Mouse (Mus musculus): ENCODE data around the gene Ino80d. TPM values are rescaled to one million over a fixed set of nuclear protein-coding genes. Genes with fewer than 3 reads are reported as not detected.

Gene Ino80d
- polyA plus RNA-seq, 1 experiment from 2014 or later, result 12.2 TPM

DNA sequence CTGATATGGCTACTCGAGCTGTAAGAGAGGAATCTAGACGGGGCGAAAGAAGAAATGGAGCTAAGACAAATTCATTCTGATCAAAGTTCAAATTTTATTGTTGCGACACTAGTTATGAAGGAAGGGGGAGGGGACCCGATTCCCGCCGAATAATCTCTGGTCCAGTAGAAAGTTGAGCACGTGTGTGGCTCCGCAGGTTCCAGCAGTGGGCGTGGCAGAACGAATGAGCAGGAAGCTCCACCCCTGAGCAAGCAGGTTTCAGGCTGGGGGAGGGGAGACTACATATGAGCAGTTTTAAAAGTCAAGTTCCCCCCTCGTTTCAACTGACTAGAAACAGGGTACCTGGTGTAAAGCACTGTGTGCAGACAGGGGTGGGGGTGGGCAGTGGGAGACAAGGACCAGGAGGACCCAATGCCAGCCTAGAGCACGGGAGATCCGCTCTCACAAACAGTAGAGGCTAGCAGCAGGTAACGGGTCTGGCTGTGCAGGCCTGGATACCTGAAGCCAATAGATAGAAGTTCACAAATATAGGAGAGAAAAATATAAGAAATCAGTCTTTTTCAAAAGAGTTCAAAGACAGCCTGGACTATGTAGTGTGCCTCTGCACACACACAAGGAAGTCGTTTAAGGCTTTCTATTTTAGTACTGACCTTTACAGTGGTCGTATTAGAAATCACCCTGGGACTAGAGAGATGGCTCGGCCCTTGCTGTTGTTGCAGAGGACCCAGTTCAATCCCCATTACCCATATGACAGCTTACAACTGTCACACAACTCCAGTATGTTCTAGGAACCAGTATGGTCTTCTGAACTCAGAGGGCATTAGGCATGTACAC lies 15.6 kb upstream of the Ino80d start:
- 10% methylated on average over 18 of the region's 18 CpGs for WGBS
- Histone ChIP-seq H3K4me2 (ENCODE audit: low read length) (peak overlapping the region; percentile 71), H3K4me3 (ENCODE audit: control insufficient read depth in 1 of 2, insufficient read depth in 1 of 2, low read depth in 1 of 2, low read length in 2 of 2) (peak overlapping the region; percentile 36 to 50), H3K27me3 (ENCODE audit: control insufficient read depth, insufficient read depth, low read length) (no peaks in the 10 kb centered on the region), H3K36me3 (ENCODE audit: control insufficient read depth, insufficient read depth, low read length) (peaks cover 22% of the 10 kb centered on the region), H3K9me3 (ENCODE audit: control insufficient read depth, low read length) (no peaks in the 10 kb centered on the region), H3K9ac (ENCODE audit: low read length) (peak overlapping the region; percentile 63), H3K4me1 (ENCODE audit: control insufficient read depth in 2 of 2, insufficient read depth in 2 of 2, low read length in 2 of 2) (peaks cover 3 to 7% of the 10 kb centered on the region in 2 experiments; a peak in 3 of 4 replicates), H3K27ac (replicated peaks in 1 of 2; ENCODE audit: control insufficient read depth in 1 of 2, insufficient read depth in 1 of 2, low read depth in 2 of 2, low read length in 2 of 2) (peak overlapping the region in 1 of 2 experiments; percentile 33; a peak in 1 of 4 replicates)
- ATAC-seq (ENCODE audit: insufficient number of reproducible peaks, insufficient read depth, low FRiP score, low read depth), result no peak

DNA sequence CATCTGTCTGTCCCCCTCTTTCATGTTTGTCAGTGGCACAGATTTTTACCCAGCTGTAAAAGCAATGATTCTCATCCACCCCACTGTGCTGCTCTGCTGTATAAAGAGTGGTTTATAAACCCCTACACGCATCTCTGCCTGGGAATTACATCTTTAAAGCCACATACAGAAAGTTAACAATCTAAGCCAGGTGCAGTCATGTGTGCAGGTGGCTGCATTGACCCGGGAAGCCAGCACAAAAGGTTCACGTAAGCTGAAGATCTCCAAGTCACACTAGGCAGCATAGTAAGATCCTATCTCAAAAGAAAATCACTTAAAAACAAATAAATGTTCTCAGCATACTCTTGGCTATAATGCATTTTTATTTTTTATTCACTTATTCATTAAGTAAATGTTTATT lies 14.8 kb upstream of the Ino80d start:
- Histone ChIP-seq H3K9me3 (ENCODE audit: control insufficient read depth, low read length) (no peaks in the 10 kb centered on the region), H3K4me3 (ENCODE audit: control insufficient read depth in 1 of 2, insufficient read depth in 1 of 2, low read depth in 1 of 2, low read length in 2 of 2) (peak overlapping the region in 1 of 2 experiments; percentile 36; a peak in 2 of 4 replicates), H3K4me1 (ENCODE audit: control insufficient read depth in 2 of 2, insufficient read depth in 2 of 2, low read length in 2 of 2) (peaks cover 3 to 7% of the 10 kb centered on the region in 2 experiments; a peak in 3 of 4 replicates), H3K4me2 (ENCODE audit: low read length) (peak overlapping the region; percentile 71), H3K36me3 (ENCODE audit: control insufficient read depth, insufficient read depth, low read length) (peaks cover 28% of the 10 kb centered on the region), H3K27ac (replicated peaks in 1 of 2; ENCODE audit: control insufficient read depth in 1 of 2, insufficient read depth in 1 of 2, low read depth in 2 of 2, low read length in 2 of 2) (no peak overlapping the region), H3K9ac (ENCODE audit: low read length) (0 out of 2 replicates have a peak overlapping the region, but pooled peaks have one; percentile 46), H3K27me3 (ENCODE audit: control insufficient read depth, insufficient read depth, low read length) (no peaks in the 10 kb centered on the region)
- WGBS, result 76% methylated on average over 3 of the region's 3 CpGs
- ATAC-seq (ENCODE audit: insufficient number of reproducible peaks, insufficient read depth, low FRiP score, low read depth), result no peak

DNA sequence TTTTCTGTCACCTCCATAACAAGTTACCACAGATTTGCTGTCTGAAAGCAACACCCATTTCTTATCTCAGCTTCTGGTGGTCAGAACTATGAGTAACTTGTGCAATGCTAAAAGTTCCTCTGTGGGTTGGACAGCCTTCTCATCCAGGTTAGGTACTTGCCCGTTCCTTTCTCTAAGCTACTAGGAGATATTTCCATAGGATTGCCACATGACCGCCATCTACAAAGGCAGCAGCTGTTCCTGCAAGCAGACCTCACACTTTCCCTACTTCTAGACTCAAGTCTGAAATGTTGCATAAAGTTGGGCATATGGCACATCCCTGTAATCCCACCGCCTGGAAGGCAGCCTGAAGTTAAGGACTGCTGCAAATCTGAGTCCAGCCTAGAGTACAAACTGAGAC lies 11.7 kb upstream of the Ino80d start:
- peaks cover 3 to 7% of the 10 kb centered on the region in 2 experiments; a peak in 3 of 4 replicates for H3K4me1 ChIP-seq (ENCODE audit: control insufficient read depth in 2 of 2, insufficient read depth in 2 of 2, low read length in 2 of 2)
- no peak for ATAC-seq (ENCODE audit: insufficient number of reproducible peaks, insufficient read depth, low FRiP score, low read depth)
- no peak overlapping the region for H3K27ac ChIP-seq (replicated peaks in 1 of 2; ENCODE audit: control insufficient read depth in 1 of 2, insufficient read depth in 1 of 2, low read depth in 2 of 2, low read length in 2 of 2)
- 90% methylated on average over 3 of the region's 3 CpGs for WGBS
- no peaks in the 10 kb centered on the region for H3K9me3 ChIP-seq (ENCODE audit: control insufficient read depth, low read length)
- no peaks in the 10 kb centered on the region for H3K27me3 ChIP-seq (ENCODE audit: control insufficient read depth, insufficient read depth, low read length)
- H3K9ac ChIP-seq (ENCODE audit: low read length), result no peak overlapping the region
- peaks cover 58% of the 10 kb centered on the region for H3K36me3 ChIP-seq (ENCODE audit: control insufficient read depth, insufficient read depth, low read length)
- no peak overlapping the region for H3K4me2 ChIP-seq (ENCODE audit: low read length)
- H3K4me3 ChIP-seq (ENCODE audit: control insufficient read depth in 1 of 2, insufficient read depth in 1 of 2, low read depth in 1 of 2, low read length in 2 of 2), result no peak overlapping the region

DNA sequence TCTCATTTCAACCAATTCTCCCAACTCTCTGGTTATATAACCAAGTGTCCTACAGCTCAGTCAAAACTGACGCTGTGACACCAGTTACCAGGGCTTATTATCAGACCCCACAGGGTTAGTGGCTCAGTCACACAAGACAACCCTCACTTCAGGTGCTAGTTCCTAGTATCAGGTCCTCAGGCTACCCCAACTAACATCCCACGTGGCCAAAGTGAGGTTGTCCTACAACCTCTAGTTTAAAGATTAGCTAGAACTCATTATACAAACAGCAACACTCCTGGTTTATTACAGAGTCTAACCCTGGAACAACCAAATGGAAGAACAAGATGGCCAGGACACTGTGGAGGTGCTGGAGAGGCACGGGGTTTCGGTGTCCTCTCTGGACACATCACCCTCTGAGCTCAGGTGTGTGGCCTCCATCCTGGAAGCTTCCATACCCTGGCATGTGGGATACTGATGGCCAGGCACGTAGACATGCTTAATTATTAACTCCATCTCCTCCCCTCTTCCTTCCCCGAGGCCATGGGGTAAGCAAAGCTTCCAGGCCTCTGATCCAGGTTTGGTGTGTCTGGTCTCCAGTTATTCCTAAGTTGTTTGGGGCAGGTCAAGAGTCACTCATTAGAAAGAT lies 9.5 kb upstream of the Ino80d start:
- H3K36me3 ChIP-seq (ENCODE audit: control insufficient read depth, insufficient read depth, low read length), result peaks cover 81% of the 10 kb centered on the region
- no peak overlapping the region for H3K4me2 ChIP-seq (ENCODE audit: low read length)
- H3K27ac ChIP-seq (replicated peaks in 1 of 2; ENCODE audit: control insufficient read depth in 1 of 2, insufficient read depth in 1 of 2, low read depth in 2 of 2, low read length in 2 of 2), result no peak overlapping the region
- ATAC-seq (ENCODE audit: insufficient number of reproducible peaks, insufficient read depth, low FRiP score, low read depth), result no peak
- H3K4me1 ChIP-seq (ENCODE audit: control insufficient read depth in 2 of 2, insufficient read depth in 2 of 2, low read length in 2 of 2), result no peaks in the 10 kb centered on the region
- H3K27me3 ChIP-seq (ENCODE audit: control insufficient read depth, insufficient read depth, low read length), result no peaks in the 10 kb centered on the region
- H3K4me3 ChIP-seq (ENCODE audit: control insufficient read depth in 1 of 2, insufficient read depth in 1 of 2, low read depth in 1 of 2, low read length in 2 of 2), result no peak overlapping the region
- no peak overlapping the region for H3K9ac ChIP-seq (ENCODE audit: low read length)
- WGBS, result 80% methylated on average over 6 of the region's 6 CpGs
- peaks cover 5% of the 10 kb centered on the region; the same call in 1 of the 2 replicates for H3K9me3 ChIP-seq (ENCODE audit: control insufficient read depth, low read length)

DNA sequence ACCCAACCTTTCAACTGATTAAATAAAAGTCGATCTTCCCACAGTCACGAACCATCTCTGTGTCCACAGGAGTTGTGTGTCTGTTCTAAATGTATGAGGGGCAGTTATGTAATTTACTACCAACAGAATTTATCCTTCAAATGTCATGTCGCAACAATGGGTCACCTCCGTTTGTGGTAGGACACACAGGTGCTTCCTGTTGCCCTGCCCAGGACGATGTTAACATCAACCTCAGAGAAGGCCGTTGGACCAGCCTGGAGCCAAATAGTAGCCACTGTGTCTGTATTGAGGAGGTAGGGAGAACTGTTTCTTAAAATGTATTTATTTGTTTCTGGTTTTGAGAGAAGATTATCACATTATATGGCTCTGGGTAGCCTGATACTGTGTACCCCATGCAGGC lies 7.5 kb upstream of the Ino80d start:
- no peaks in the 10 kb centered on the region for H3K27me3 ChIP-seq (ENCODE audit: control insufficient read depth, insufficient read depth, low read length)
- peaks cover 5% of the 10 kb centered on the region; the same call in 1 of the 2 replicates for H3K9me3 ChIP-seq (ENCODE audit: control insufficient read depth, low read length)
- no peak overlapping the region for H3K9ac ChIP-seq (ENCODE audit: low read length)
- peaks cover 88% of the 10 kb centered on the region for H3K36me3 ChIP-seq (ENCODE audit: control insufficient read depth, insufficient read depth, low read length)
- WGBS, result 89% methylated on average over 6 of the region's 6 CpGs
- H3K27ac ChIP-seq (replicated peaks in 1 of 2; ENCODE audit: control insufficient read depth in 1 of 2, insufficient read depth in 1 of 2, low read depth in 2 of 2, low read length in 2 of 2), result no peak overlapping the region
- no peak overlapping the region for H3K4me3 ChIP-seq (ENCODE audit: control insufficient read depth in 1 of 2, insufficient read depth in 1 of 2, low read depth in 1 of 2, low read length in 2 of 2)
- no peak for ATAC-seq (ENCODE audit: insufficient number of reproducible peaks, insufficient read depth, low FRiP score, low read depth)
- H3K4me1 ChIP-seq (ENCODE audit: control insufficient read depth in 2 of 2, insufficient read depth in 2 of 2, low read length in 2 of 2), result peaks cover 0 to 1% of the 10 kb centered on the region in 2 experiments; a peak in 1 of 4 replicates
- H3K4me2 ChIP-seq (ENCODE audit: low read length), result no peak overlapping the region

DNA sequence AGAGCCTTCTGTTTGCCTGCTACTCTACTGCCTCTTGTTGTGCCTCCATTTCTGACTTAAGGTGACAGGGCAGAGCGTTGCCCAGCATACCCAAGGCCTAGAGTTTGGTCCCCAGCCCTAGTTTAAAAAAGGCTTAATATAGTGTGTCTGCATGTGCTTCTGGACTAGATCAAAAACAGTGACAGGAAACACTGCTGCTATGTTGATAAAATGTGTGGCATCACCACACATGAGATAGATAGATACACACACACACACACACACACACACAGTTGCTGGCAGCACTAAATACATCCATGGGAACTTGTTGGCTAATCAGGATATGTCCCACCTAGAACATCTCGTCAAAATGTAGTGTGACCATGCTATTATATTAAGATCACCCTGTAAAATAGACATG lies 5.9 kb upstream of the Ino80d start:
- peaks cover 0 to 7% of the 10 kb centered on the region in 2 experiments; a peak in 2 of 4 replicates for H3K4me1 ChIP-seq (ENCODE audit: control insufficient read depth in 2 of 2, insufficient read depth in 2 of 2, low read length in 2 of 2)
- no peak overlapping the region for H3K9ac ChIP-seq (ENCODE audit: low read length)
- ATAC-seq (ENCODE audit: insufficient number of reproducible peaks, insufficient read depth, low FRiP score, low read depth), result no peak
- peaks cover 76% of the 10 kb centered on the region for H3K36me3 ChIP-seq (ENCODE audit: control insufficient read depth, insufficient read depth, low read length)
- 86% methylated on average over 2 of the region's 2 CpGs for WGBS
- H3K9me3 ChIP-seq (ENCODE audit: control insufficient read depth, low read length), result peaks cover 5% of the 10 kb centered on the region; the same call in 1 of the 2 replicates
- H3K27ac ChIP-seq (replicated peaks in 1 of 2; ENCODE audit: control insufficient read depth in 1 of 2, insufficient read depth in 1 of 2, low read depth in 2 of 2, low read length in 2 of 2), result no peak overlapping the region
- no peaks in the 10 kb centered on the region for H3K27me3 ChIP-seq (ENCODE audit: control insufficient read depth, insufficient read depth, low read length)
- no peak overlapping the region for H3K4me3 ChIP-seq (ENCODE audit: control insufficient read depth in 1 of 2, insufficient read depth in 1 of 2, low read depth in 1 of 2, low read length in 2 of 2)
- no peak overlapping the region for H3K4me2 ChIP-seq (ENCODE audit: low read length)

DNA sequence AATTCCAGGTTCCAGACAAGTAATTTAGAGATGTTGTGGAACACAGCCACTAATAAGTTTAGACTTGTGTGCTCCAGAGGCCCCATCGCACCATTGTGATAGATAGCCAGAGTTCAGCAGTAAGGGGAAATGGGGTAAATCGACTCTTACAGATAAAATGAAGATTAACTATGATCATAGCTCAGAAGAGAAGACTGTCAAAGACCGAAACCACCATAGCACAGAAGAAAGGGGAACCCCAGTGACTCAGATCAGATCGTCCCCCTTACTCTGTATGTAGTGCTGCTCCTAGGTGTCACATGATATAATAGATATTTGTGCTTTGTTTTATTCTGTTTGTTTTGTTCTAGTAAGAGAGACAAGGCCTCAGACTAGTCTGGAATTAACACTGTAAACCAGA lies 5.2 kb upstream of the Ino80d start:
- H3K9me3 ChIP-seq (ENCODE audit: control insufficient read depth, low read length), result peaks cover 5% of the 10 kb centered on the region; the same call in 1 of the 2 replicates
- peaks cover 0 to 7% of the 10 kb centered on the region in 2 experiments; a peak in 2 of 4 replicates for H3K4me1 ChIP-seq (ENCODE audit: control insufficient read depth in 2 of 2, insufficient read depth in 2 of 2, low read length in 2 of 2)
- H3K27ac ChIP-seq (replicated peaks in 1 of 2; ENCODE audit: control insufficient read depth in 1 of 2, insufficient read depth in 1 of 2, low read depth in 2 of 2, low read length in 2 of 2), result no peak overlapping the region
- H3K27me3 ChIP-seq (ENCODE audit: control insufficient read depth, insufficient read depth, low read length), result no peaks in the 10 kb centered on the region
- 86% methylated on average over 4 of the region's 4 CpGs for WGBS
- peaks cover 70% of the 10 kb centered on the region for H3K36me3 ChIP-seq (ENCODE audit: control insufficient read depth, insufficient read depth, low read length)
- no peak overlapping the region for H3K4me3 ChIP-seq (ENCODE audit: control insufficient read depth in 1 of 2, insufficient read depth in 1 of 2, low read depth in 1 of 2, low read length in 2 of 2)
- ATAC-seq (ENCODE audit: insufficient number of reproducible peaks, insufficient read depth, low FRiP score, low read depth), result no peak
- no peak overlapping the region for H3K4me2 ChIP-seq (ENCODE audit: low read length)
- no peak overlapping the region for H3K9ac ChIP-seq (ENCODE audit: low read length)

Data from heart, embryonic 14.5 days (tissue).